Mouse (Mus musculus) small intestine, adult 2 months (tissue): Measurements from ENCODE around the gene Tescl. TPM values are rescaled to one million over a fixed set of nuclear protein-coding genes. Genes with fewer than 3 reads are reported as not detected.

ENCODE experiments used
- H3K27ac ChIP-seq: fragments of 200-500 bp; 2 replicates; pipeline ENCODE4 v1.5.1; 2012; ENCODE audit warnings: low read depth, low read length, control low read depth, inconsistent platforms; ENCODE audit not compliant: insufficient read depth
- H3K27me3 ChIP-seq: fragments of 200-500 bp; 2 replicates; pipeline ENCODE4 v1.6.1; 2012; ENCODE audit warnings: mild to moderate bottlenecking, moderate library complexity, low read length, inconsistent platforms; ENCODE audit not compliant: control insufficient read depth, insufficient read depth
- H3K36me3 ChIP-seq: fragments of 200-500 bp; 2 replicates; pipeline ENCODE4 v1.6.1; 2012; ENCODE audit warnings: mild to moderate bottlenecking, low read length, control low read depth, inconsistent platforms; ENCODE audit not compliant: control insufficient read depth, insufficient read depth
- H3K4me1 ChIP-seq: fragments of 200-500 bp; 2 replicates; pipeline ENCODE4 v1.6.1; 2012; ENCODE audit warnings: low read length, inconsistent platforms, mixed read lengths; ENCODE audit not compliant: control insufficient read depth, insufficient read depth, insufficient read length
- H3K4me3 ChIP-seq: fragments of 200-500 bp; 2 replicates; pipeline ENCODE4 v1.5.1; 2012; ENCODE audit warnings: low read depth, mild to moderate bottlenecking, control low read depth, inconsistent platforms, low read length, moderate library complexity
- CTCF ChIP-seq: fragments of 200-500 bp; IDR thresholded peaks from 2 replicates; pipeline ENCODE4 v1.5.1; 2012; ENCODE audit warnings: low read depth, mild to moderate bottlenecking, control low read depth, inconsistent platforms, low read length, moderate library complexity, mixed read lengths; ENCODE audit not compliant: insufficient replicate concordance, insufficient read length; ENCODE audit errors: extremely low read depth
- POLR2A ChIP-seq: fragments of 200-500 bp; IDR thresholded peaks from 2 replicates; pipeline ENCODE4 v1.6.1; 2012; ENCODE audit warnings: low read depth, mild to moderate bottlenecking, control low read depth, inconsistent platforms, low read length, moderate library complexity
- WGBS: fragments of 180-500 bp; shearing (Covaris S2); methylation state at CpG from one replicate; pipeline ENCODE4 v1.1.7; 2018; 5-methylcytosine and 5-hydroxymethylcytosine counted together
- polyA plus RNA-seq: library from polyadenylated mRNA; depleted of rRNA; stranded (reverse); fragments of >200 nt; gene quantifications from 2 replicates; pipeline ENCODE4 v1.2.3, GENCODE M21; 2012

Tescl gene
- polyA plus RNA-seq, 1 experiment = 0.15 TPM

- no peak for TF ChIP-seq POLR2A
- H3K36me3 ChIP-seq = no peaks in the 10 kb centered on the region
- H3K4me1 ChIP-seq = peaks cover 45% of the 10 kb centered on the region
- WGBS = 57% methylated on average over 4 of the region's 4 CpGs
- H3K27me3 ChIP-seq = no peaks in the 10 kb centered on the region
- no peak overlapping the region for H3K27ac ChIP-seq
- H3K4me3 ChIP-seq = no peak overlapping the region
Measured at GRCm38 (mm10) chr7:24368226-24368625, 34.5 kb upstream of the Tescl start.

DNA sequence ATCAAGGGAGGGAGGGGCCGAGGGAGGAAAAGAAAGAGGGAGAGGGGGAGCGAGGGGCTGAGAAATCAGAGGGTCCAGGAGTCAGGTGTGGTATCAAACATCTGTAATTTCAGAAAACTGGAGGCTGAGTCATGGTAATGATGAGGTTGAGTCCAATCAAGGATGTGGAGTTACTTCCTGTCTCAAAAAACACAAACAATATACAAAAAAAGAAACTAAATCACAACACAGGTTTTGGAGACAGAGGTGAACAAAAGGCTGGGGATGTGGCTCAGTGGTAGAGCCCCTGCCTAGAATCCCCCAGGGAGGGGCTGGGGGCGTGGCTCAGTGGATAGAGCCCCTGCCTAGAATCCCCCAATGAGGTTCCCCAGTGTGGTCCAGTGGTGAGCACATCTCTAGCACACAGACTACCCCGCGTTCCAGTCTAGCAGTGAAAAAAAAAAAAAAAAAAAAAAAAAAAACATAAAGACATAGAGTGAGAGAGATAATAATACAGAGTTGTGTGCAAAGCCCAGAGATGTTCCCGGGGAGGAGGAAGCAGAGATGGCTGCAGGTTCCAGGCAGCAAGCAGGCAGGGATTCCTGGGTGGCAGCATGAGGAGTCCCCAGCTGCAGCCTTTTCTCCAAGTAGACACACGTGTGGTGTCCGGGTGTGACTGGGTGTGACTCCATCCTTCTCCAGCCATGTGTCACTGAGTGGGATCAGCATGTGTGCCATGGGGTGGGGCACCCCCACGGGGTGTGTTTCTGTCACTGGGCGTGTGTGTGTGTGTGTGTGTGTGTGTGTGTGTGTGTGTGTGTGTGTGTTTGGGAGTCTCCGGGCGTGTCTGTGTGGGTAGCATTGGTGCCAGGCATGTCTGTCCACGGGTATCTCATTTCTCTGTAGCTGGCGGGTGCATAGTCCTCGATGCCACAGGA, 33.2 kb upstream of the Tescl start:
- H3K27ac ChIP-seq = no peak overlapping the region
- TF ChIP-seq CTCF = no peak
- peaks cover 34% of the 10 kb centered on the region for H3K4me1 ChIP-seq
- H3K4me3 ChIP-seq = no peak overlapping the region
- no peaks in the 10 kb centered on the region for H3K36me3 ChIP-seq
- no peaks in the 10 kb centered on the region for H3K27me3 ChIP-seq
- 38% methylated on average over 15 of the region's 15 CpGs for WGBS

- H3K4me1 ChIP-seq = peaks cover 26% of the 10 kb centered on the region
- no peak overlapping the region for H3K27ac ChIP-seq
- 69% methylated on average over 5 of the region's 5 CpGs for WGBS
- no peaks in the 10 kb centered on the region for H3K36me3 ChIP-seq
- TF ChIP-seq POLR2A = no peak
- H3K27me3 ChIP-seq = no peaks in the 10 kb centered on the region
- H3K4me3 ChIP-seq = no peak overlapping the region
Measured at GRCm38 (mm10) chr7:24365258-24366014, 31.7 kb upstream of the Tescl start.

GRCm38 (mm10) chr7:24364827-24365226, 31.1 kb upstream of the Tescl start:
- H3K36me3 ChIP-seq = no peaks in the 10 kb centered on the region
- no peaks in the 10 kb centered on the region for H3K27me3 ChIP-seq
- TF ChIP-seq CTCF (peak; percentile 89), POLR2A (no peak)
- no peak overlapping the region for H3K4me3 ChIP-seq
- 5% methylated on average over 10 of the region's 10 CpGs for WGBS
- H3K27ac ChIP-seq = no peak overlapping the region
- peaks cover 21% of the 10 kb centered on the region for H3K4me1 ChIP-seq

DNA sequence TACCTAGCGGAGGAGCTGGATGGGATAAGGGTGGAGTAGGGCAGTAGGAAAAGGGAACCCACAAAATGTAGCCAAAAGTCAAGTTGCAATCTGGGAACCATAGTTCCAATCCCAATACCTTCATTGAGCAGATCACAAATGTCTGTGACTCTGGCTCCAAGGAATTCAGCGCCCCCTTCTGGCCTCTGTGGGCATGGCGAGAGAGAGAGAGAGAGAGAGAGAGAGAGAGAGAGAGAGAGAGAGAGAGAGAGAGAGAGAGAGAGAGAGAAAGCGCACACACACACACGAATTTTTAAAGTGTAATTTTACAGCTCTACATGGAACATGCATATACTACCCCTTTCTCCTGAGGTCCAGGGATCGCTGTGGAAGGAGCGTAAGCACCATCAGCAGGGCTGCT, 29.5 kb upstream of the Tescl start:
- 9% methylated on average over 7 of the region's 7 CpGs for WGBS
- Histone ChIP-seq H3K36me3 (no peaks in the 10 kb centered on the region), H3K4me3 (peak overlapping the region; percentile 24; the same call in 1 of the 2 replicates), H3K27ac (no peak overlapping the region), H3K4me1 (peaks cover 18% of the 10 kb centered on the region), H3K27me3 (no peaks in the 10 kb centered on the region)
- TF ChIP-seq POLR2A (no peak), CTCF (peak; percentile 48; the same call in 1 of the 2 replicates)

DNA sequence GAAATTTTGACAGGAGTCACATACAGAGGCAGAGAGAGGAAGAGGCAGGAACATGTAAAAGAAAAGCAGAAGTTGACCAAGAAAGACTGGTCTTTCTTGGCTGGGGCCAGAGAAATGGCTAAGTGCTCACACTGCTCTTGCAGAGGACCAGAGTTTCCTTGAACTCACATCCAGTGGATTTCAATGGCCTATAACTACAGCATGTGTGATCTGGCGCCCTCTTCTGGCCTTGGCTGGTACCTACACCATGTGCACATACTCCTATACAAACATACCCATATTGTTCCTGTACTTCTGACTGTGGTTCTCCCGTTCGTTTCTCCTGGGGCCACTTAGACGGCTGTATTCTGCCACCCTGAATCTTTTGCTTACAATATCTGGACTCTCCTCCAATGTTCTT, 27.3 kb upstream of the Tescl start:
- H3K4me3 ChIP-seq = no peak overlapping the region
- peaks cover 14% of the 10 kb centered on the region for H3K4me1 ChIP-seq
- no peak overlapping the region for H3K27ac ChIP-seq
- no peaks in the 10 kb centered on the region for H3K36me3 ChIP-seq
- 63% methylated on average over 4 of the region's 4 CpGs for WGBS
- TF ChIP-seq POLR2A (no peak), CTCF (peak; percentile 17; the same call in 1 of the 2 replicates)
- no peaks in the 10 kb centered on the region for H3K27me3 ChIP-seq

- H3K27me3 ChIP-seq = no peaks in the 10 kb centered on the region
- H3K36me3 ChIP-seq = no peaks in the 10 kb centered on the region
- H3K27ac ChIP-seq = no peak overlapping the region
- TF ChIP-seq CTCF = no peak
- H3K4me3 ChIP-seq = no peak overlapping the region
- 27% methylated on average over 9 of the region's 9 CpGs for WGBS
- H3K4me1 ChIP-seq = peaks cover 5% of the 10 kb centered on the region; the same call in 1 of the 2 replicates
Measured at GRCm38 (mm10) chr7:24359269-24359668, 25.5 kb upstream of the Tescl start.
